Mouse (Mus musculus): ENCODE measurements around the gene Pnpla2. TPM values are rescaled to one million over a fixed set of nuclear protein-coding genes. Genes with fewer than 3 reads are reported as not detected.
"Not testable (repeated sequence)": the region's sequence is repeated elsewhere in the genome, so short reads cannot be mapped to it uniquely, and the experiment has no call there.

The Pnpla2 gene
- polyA plus RNA-seq, 1 experiment, result 436 TPM

DNA sequence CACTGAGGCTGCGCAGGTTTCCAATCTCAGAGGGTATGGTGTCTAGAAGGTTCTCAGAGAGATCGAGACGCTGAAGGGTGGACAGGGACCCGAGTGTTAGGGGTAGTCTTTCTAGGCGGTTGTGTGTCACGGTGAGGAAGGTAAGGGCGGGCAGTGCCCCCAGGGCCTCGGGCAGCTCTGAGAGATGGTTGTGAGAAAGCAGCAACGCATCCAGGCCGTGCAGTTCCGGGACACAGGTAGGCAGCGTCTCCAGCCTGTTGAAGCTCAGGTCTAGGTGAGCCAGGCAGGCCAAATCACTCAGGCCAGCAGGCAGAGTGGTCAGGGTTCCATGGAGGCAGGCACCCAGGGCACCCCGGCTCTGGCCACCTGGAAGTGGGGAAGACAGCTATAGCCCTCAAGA lies 12.8 kb upstream of the Pnpla2 start:
- peaks cover 12% of the 10 kb centered on the region for H3K4me1 ChIP-seq (ENCODE audit: control insufficient read depth, insufficient read depth, low read length)
- H3K36me3 ChIP-seq (ENCODE audit: control insufficient read depth, insufficient read depth, low read length), result no peaks in the 10 kb centered on the region

DNA sequence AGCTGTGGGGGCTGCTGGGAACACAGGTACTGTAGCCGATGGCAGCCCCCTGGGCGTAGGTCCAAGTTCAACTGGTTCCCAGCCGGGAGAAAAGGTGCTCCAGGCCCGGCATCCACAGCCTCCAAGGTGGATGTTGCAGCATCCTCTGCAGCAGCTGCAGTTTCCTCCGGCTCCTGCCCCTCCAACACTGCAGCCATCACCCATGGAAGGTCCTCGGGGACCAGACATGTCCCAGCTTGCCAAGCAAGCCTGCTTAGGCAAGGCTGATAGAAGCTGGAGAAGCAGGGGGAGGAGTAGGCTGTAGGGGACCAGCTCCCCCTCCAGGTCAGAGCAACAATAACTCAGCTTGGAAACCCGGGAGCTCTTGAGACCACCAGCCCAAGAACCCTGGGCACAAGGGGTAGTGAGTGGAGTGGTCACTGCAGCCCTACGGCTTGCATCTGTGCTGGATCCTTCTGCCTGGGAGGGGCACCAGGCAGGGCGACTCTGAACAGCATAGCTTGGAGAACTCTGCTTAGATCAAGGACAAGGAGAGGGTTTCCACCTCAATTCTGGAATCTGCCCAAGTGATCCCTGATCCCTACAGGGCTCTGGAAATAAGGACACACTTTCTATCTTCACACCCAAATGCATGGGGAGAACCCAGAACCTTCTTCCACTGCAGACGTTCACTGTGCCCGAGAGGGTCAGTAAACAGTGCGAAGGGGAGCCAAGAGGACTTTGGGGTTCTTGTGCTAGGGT lies 11.7 kb upstream of the Pnpla2 start:
- Histone ChIP-seq H3K4me1 (ENCODE audit: control insufficient read depth, insufficient read depth, low read length) (peaks cover 9% of the 10 kb centered on the region), H3K36me3 (ENCODE audit: control insufficient read depth, insufficient read depth, low read length) (no peaks in the 10 kb centered on the region), H3K4me3 (ENCODE audit: control insufficient read depth, low read depth, low read length) (peak overlapping the region; percentile 44), H3K27ac (ENCODE audit: control insufficient read depth, insufficient read depth, low read depth, low read length) (no peak overlapping the region), H3K27me3 (ENCODE audit: control insufficient read depth, insufficient read depth, low read length) (no peaks in the 10 kb centered on the region)
- TF ChIP-seq POLR2A (IDR thresholded peaks at IDR 0.05; ENCODE audit: control insufficient read depth, low read depth, low read length) (no peak), CTCF (IDR thresholded peaks at IDR 0.05; ENCODE audit: control insufficient read depth, insufficient read depth, insufficient replicate concordance, low read depth, low read length) (no peak)

More for the DNA sequence above, 12.8 kb upstream of the Pnpla2 start:
- Histone ChIP-seq H3K4me3 (ENCODE audit: control insufficient read depth, low read depth, low read length) (no peak overlapping the region), H3K27ac (ENCODE audit: control insufficient read depth, insufficient read depth, low read depth, low read length) (no peak overlapping the region), H3K27me3 (ENCODE audit: control insufficient read depth, insufficient read depth, low read length) (no peaks in the 10 kb centered on the region)
- TF ChIP-seq CTCF (IDR thresholded peaks at IDR 0.05; ENCODE audit: control insufficient read depth, insufficient read depth, insufficient replicate concordance, low read depth, low read length), result no peak
- no peak for TF ChIP-seq POLR2A (IDR thresholded peaks at IDR 0.05; ENCODE audit: control insufficient read depth, low read depth, low read length)

GRCm38 (mm10) chr7:141443828-141444237 lies 11.2 kb upstream of the Pnpla2 start, which contains the start of gene Pidd1:
TSS of gene Pidd1 (minus strand) at chr7:141444025.
- Histone ChIP-seq H3K4me3 (ENCODE audit: control insufficient read depth, low read depth, low read length) (peak within 1 kb of the TSS; percentile 44), H3K27ac (ENCODE audit: control insufficient read depth, insufficient read depth, low read depth, low read length) (no peak within 1 kb of the TSS), H3K36me3 (ENCODE audit: control insufficient read depth, insufficient read depth, low read length) (no peaks in the 10 kb centered on the region), H3K27me3 (ENCODE audit: control insufficient read depth, insufficient read depth, low read length) (no peaks in the 10 kb centered on the region), H3K4me1 (ENCODE audit: control insufficient read depth, insufficient read depth, low read length) (peaks cover 12% of the 10 kb centered on the region)
- TF ChIP-seq CTCF (IDR thresholded peaks at IDR 0.05; ENCODE audit: control insufficient read depth, insufficient read depth, insufficient replicate concordance, low read depth, low read length), result no peak
- TF ChIP-seq POLR2A (IDR thresholded peaks at IDR 0.05; ENCODE audit: control insufficient read depth, low read depth, low read length), result no peak

- peaks cover 12% of the 10 kb centered on the region for H3K4me1 ChIP-seq (ENCODE audit: control insufficient read depth, insufficient read depth, low read length)
- H3K27ac ChIP-seq (ENCODE audit: control insufficient read depth, insufficient read depth, low read depth, low read length), result not testable (repeated sequence)
Measured at GRCm38 (mm10) chr7:141446374-141446773, 8.6 kb upstream of the Pnpla2 start.

DNA sequence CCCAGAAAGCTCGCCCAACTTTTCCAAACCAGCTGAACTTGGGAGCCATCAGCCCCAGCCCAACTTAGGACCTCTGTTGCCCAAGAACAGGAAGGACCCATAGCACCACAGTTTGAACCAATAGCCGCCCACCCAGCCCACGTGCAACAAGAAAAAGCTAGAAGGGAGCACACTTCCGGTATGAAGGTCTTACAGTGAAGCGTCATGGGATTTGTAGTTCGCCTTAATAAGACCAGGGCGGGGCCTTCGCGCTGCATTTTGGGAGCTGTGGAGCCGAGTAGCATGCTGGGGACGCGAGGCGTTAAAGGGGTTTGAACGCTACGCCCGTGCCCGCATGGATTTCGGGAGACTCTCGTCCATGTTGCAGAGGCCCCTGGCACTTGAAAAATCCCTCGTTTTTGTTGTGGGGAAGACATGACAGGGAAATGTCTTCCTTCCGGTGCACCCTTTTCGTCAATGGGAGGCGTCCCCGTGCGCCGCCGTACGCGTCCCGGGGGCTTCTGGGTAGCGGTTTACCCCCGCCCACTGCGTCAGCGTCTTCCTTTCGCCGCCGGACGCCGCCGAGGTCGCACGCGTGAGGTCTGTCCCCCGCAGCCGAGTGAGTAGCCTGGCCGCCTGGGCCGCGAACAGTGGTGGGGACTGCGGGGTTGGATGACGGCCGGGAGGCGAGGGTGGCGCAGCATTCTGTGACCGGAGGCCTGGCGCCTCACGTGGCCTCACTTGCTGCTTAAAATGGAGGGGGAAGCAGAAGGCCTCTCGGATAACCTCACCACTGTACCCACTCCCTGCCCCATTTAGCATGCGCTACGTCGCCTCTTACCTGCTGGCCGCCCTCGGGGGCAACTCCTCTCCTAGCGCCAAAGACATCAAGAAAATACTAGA lies 7.6 kb upstream of the Pnpla2 start, which contains the start of gene Rplp2:
TSS of gene Rplp2 (plus strand) at position 261 of the 882 bp plus-strand sequence.
- peak within 1 kb of the TSS; percentile 93 for H3K4me3 ChIP-seq (ENCODE audit: control insufficient read depth, low read depth, low read length)
- peak within 1 kb of the TSS; percentile 92 for H3K27ac ChIP-seq (ENCODE audit: control insufficient read depth, insufficient read depth, low read depth, low read length)
- H3K27me3 ChIP-seq (ENCODE audit: control insufficient read depth, insufficient read depth, low read length), result no peaks in the 10 kb centered on the region
- H3K36me3 ChIP-seq (ENCODE audit: control insufficient read depth, insufficient read depth, low read length), result no peaks in the 10 kb centered on the region
- H3K4me1 ChIP-seq (ENCODE audit: control insufficient read depth, insufficient read depth, low read length), result peaks cover 12% of the 10 kb centered on the region
- TF ChIP-seq CTCF (IDR thresholded peaks at IDR 0.05; ENCODE audit: control insufficient read depth, insufficient read depth, insufficient replicate concordance, low read depth, low read length) (no peak), POLR2A (IDR thresholded peaks at IDR 0.05; ENCODE audit: control insufficient read depth, low read depth, low read length) (peak; percentile 95)

More at GRCm38 (mm10) chr7:141446374-141446773, 8.6 kb upstream of the Pnpla2 start:
- H3K36me3 ChIP-seq (ENCODE audit: control insufficient read depth, insufficient read depth, low read length); H3K27me3 ChIP-seq (ENCODE audit: control insufficient read depth, insufficient read depth, low read length); H3K4me3 ChIP-seq (ENCODE audit: control insufficient read depth, low read depth, low read length): not testable (repeated sequence)

- Histone ChIP-seq H3K27ac (ENCODE audit: control insufficient read depth, insufficient read depth, low read depth, low read length) (no peak overlapping the region), H3K4me3 (ENCODE audit: control insufficient read depth, low read depth, low read length) (no peak overlapping the region), H3K27me3 (ENCODE audit: control insufficient read depth, insufficient read depth, low read length) (no peaks in the 10 kb centered on the region), H3K4me1 (ENCODE audit: control insufficient read depth, insufficient read depth, low read length) (peaks cover 13% of the 10 kb centered on the region), H3K36me3 (ENCODE audit: control insufficient read depth, insufficient read depth, low read length) (no peaks in the 10 kb centered on the region)
- TF ChIP-seq POLR2A (IDR thresholded peaks at IDR 0.05; ENCODE audit: control insufficient read depth, low read depth, low read length) (no peak), CTCF (IDR thresholded peaks at IDR 0.05; ENCODE audit: control insufficient read depth, insufficient read depth, insufficient replicate concordance, low read depth, low read length) (no peak)
Measured at GRCm38 (mm10) chr7:141451928-141452327, 3.1 kb upstream of the Pnpla2 start.

DNA sequence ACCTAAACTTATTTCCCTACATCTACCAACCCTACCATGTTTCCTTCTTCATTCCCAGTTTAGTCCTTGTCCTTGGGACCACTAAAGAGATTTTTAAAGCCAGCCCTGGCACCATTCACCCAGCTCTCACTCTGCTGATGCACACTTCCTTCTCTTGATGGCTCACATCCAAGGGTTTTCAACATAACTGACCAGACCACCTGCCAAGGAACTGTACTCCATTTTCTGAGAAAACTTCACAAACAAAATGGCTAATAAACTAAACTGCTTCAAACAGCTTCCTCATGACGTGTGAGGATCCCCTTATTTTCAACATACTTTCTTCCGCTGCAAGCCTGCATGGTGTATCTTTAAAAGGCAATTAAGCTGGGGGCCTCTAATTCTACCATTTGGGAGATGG lies 1.4 kb upstream of the Pnpla2 start:
- Histone ChIP-seq H3K4me3 (ENCODE audit: control insufficient read depth, low read depth, low read length) (no peak overlapping the region; the same call in 1 of the 2 replicates), H3K27me3 (ENCODE audit: control insufficient read depth, insufficient read depth, low read length) (no peaks in the 10 kb centered on the region), H3K4me1 (ENCODE audit: control insufficient read depth, insufficient read depth, low read length) (peaks cover 11% of the 10 kb centered on the region), H3K27ac (ENCODE audit: control insufficient read depth, insufficient read depth, low read depth, low read length) (no peak overlapping the region), H3K36me3 (ENCODE audit: control insufficient read depth, insufficient read depth, low read length) (peaks cover 1% of the 10 kb centered on the region; the same call in 1 of the 2 replicates)
- TF ChIP-seq CTCF (IDR thresholded peaks at IDR 0.05; ENCODE audit: control insufficient read depth, insufficient read depth, insufficient replicate concordance, low read depth, low read length) (no peak), POLR2A (IDR thresholded peaks at IDR 0.05; ENCODE audit: control insufficient read depth, low read depth, low read length) (no peak)
